Mouse (Mus musculus) lung, postnatal 0 days (tissue): Measurements from ENCODE around the gene Cnga1. TPM values are rescaled to one million over a fixed set of nuclear protein-coding genes. Genes with fewer than 3 reads are reported as not detected.
A peak's percentile ranks its signal among the peaks of the same experiment; 100 is the strongest.
"Not testable (repeated sequence)": the region's sequence is repeated elsewhere in the genome, so short reads cannot be mapped to it uniquely, and the experiment has no call there.

Experiments
- ATAC-seq: fragments of 200-750 bp; cut with Nextera tagmentation; 2 replicates; pipeline ENCODE4 v1.8.0; 2017; ENCODE audit warnings: moderate library complexity
- DNase-seq: peaks from one replicate; pipeline ENCODE4 v3.0.0-alpha.2; 2016; ENCODE audit warnings: low spot score
- H3K27ac ChIP-seq: fragments of 300-500 bp; sonication (generic); 2 replicates; pipeline ENCODE4 v1.5.1; 2014; ENCODE audit warnings: antibody characterized with exemption, mild to moderate bottlenecking, low read length, mixed read lengths
- H3K27me3 ChIP-seq: fragments of 300-500 bp; sonication (generic); replicated peaks from 2 replicates; pipeline ENCODE4 v1.6.1; 2014; ENCODE audit warnings: low read length, mixed read lengths; ENCODE audit not compliant: insufficient read depth
- H3K36me3 ChIP-seq: fragments of 300-500 bp; sonication (generic); 2 replicates; pipeline ENCODE4 v1.6.1; 2014; ENCODE audit warnings: low read length, mixed read lengths; ENCODE audit not compliant: insufficient read depth
- H3K4me1 ChIP-seq: fragments of 300-500 bp; sonication (generic); 2 replicates; pipeline ENCODE4 v1.6.1; 2014; ENCODE audit warnings: antibody characterized with exemption, low read depth, low read length, mixed read lengths; ENCODE audit not compliant: insufficient read depth
- H3K4me2 ChIP-seq: fragments of 300-500 bp; sonication (generic); replicated peaks from 2 replicates; pipeline ENCODE4 v1.6.1; 2014; ENCODE audit warnings: low read depth, mild to moderate bottlenecking, low read length, moderate library complexity, mixed read lengths
- H3K4me3 ChIP-seq: fragments of 300-500 bp; sonication (generic); 2 replicates; pipeline ENCODE4 v1.5.1; 2014; ENCODE audit warnings: low read depth, low read length
- H3K9ac ChIP-seq: fragments of 300-500 bp; sonication (generic); replicated peaks from 2 replicates; pipeline ENCODE4 v1.6.1; 2014; ENCODE audit warnings: low read depth, mild to moderate bottlenecking
- H3K9me3 ChIP-seq: fragments of 300-500 bp; sonication (generic); 2 replicates; pipeline ENCODE4 v1.6.1; 2016; ENCODE audit warnings: low read length, mixed read lengths
- CTCF ChIP-seq: IDR thresholded peaks from 2 replicates; pipeline ENCODE4 v1.5.1; 2016; ENCODE audit warnings: antibody characterized with exemption, mild to moderate bottlenecking
- EP300 ChIP-seq: IDR thresholded peaks from 2 replicates; pipeline ENCODE4 v1.6.1; 2016; ENCODE audit warnings: antibody characterized with exemption, mild to moderate bottlenecking, control low read depth
- WGBS: fragments of 180-500 bp; shearing (Covaris S2); extraction: QIAGEN DNeasy Blood & Tissue Kit; methylation state at CpG from one replicate; pipeline ENCODE4 v1.1.7; 2014; 5-methylcytosine and 5-hydroxymethylcytosine counted together
- polyA plus RNA-seq: library from polyadenylated mRNA; unstranded; fragments of >200 nt; fragmentation: Nextera tagmentation; extraction: Ambion mirVana; gene quantifications from 2 replicates; pipeline ENCODE4 v1.2.1, GENCODE M21; 2015

Cnga1 gene
- polyA plus RNA-seq, 1 experiment from 2014 or later = not detected

DNA sequence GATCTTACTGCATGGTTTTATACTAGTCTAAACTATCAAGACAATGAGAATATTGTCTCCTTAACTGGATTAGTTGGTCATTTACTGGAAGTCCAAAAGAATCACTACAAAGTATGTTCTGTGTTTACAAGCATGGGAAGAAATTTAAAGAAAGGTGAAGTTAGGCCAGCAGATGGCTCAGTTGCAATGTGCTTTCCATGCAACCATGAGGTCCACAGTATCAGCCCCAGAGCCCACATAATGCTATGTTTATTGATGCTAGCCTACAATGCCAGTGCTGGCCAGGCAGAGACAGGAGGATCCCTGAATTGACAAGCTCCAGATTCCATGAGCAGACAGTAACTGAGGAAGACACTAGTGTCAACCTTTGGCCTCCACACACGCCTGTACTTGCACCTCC is 23.1 kb downstream of the Cnga1 start:
- ATAC-seq (no peak), DNase-seq (no peak)
- H3K4me1 ChIP-seq = no peaks in the 10 kb centered on the region
- no peak overlapping the region for H3K9ac ChIP-seq
- TF ChIP-seq CTCF = no peak
- no peak for TF ChIP-seq EP300
- no peak overlapping the region for H3K27ac ChIP-seq
- H3K4me2 ChIP-seq = no peak overlapping the region
- no peaks in the 10 kb centered on the region for H3K9me3 ChIP-seq
- no peaks in the 10 kb centered on the region for H3K27me3 ChIP-seq
- H3K4me3 ChIP-seq = no peak overlapping the region
- 79% methylated on average over 1 of the region's 1 CpGs for WGBS
- H3K36me3 ChIP-seq = no peaks in the 10 kb centered on the region

DNA sequence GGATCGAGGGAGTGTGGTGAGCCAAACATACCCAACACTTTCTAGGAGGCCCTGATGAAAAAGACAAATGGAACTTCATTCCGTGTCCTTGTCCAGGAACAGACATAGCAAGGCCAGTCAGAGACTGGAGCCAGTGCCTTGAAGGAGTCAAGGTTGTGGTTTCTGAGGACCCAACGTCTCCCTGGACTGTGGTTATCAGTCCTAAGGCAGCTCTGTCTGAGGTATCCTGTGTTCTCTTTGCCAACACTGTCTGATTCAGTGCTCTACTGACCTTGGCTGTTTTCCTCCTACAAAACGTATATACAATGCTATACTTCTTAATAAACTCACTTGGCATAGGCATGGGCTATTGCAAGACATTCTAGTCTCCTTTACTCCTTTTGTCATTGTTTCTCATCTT is 26.7 kb downstream of the Cnga1 start:
- no peak overlapping the region for H3K4me3 ChIP-seq
- no peak overlapping the region for H3K27ac ChIP-seq
- H3K27me3 ChIP-seq = no peaks in the 10 kb centered on the region
- no peaks in the 10 kb centered on the region for H3K36me3 ChIP-seq
- no peak overlapping the region for H3K9ac ChIP-seq
- TF ChIP-seq CTCF (no peak), EP300 (no peak)
- ATAC-seq (no peak), DNase-seq (no peak)
- no peak overlapping the region for H3K4me2 ChIP-seq
- no peaks in the 10 kb centered on the region for H3K9me3 ChIP-seq
- 72% methylated on average over 4 of the region's 4 CpGs for WGBS
- H3K4me1 ChIP-seq = no peaks in the 10 kb centered on the region

- 80% methylated on average over 4 of the region's 4 CpGs for WGBS
- H3K27me3 ChIP-seq = no peaks in the 10 kb centered on the region
Measured at GRCm38 (mm10) chr5:72603138-72603537, 40.9 kb downstream of the Cnga1 start.

DNA sequence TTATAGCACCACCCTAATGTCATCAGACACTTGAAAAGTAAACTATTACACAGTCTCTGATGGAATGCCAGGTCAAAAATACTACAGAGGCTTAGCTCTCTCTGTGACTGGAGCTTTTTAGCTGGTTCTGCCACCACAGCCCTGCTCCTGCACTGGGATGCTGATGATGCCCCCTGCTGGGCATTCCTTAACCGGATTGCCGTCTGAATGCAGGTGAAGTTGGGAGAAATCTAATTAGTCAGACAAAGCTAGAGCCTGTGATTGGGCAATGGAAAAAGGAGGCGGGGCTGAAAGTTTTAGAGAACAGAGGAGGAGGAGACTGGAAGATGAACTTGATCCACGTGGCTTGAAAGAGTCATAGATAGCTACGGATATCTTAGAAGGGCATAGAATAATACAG is 43.1 kb downstream of the Cnga1 start:
- 12% methylated on average over 5 of the region's 5 CpGs for WGBS
- peak; percentile 68 for TF ChIP-seq CTCF
- TF ChIP-seq EP300 = no peak

More at GRCm38 (mm10) chr5:72603138-72603537, 40.9 kb downstream of the Cnga1 start:
- Histone ChIP-seq H3K36me3 (no peaks in the 10 kb centered on the region), H3K27ac (no peak overlapping the region), H3K4me1 (no peaks in the 10 kb centered on the region), H3K4me2 (no peak overlapping the region), H3K4me3 (no peak overlapping the region), H3K9ac (no peak overlapping the region), H3K9me3 (no peaks in the 10 kb centered on the region)
- no peak for ATAC-seq
- TF ChIP-seq CTCF (no peak), EP300 (no peak)
- no peak for DNase-seq

DNA sequence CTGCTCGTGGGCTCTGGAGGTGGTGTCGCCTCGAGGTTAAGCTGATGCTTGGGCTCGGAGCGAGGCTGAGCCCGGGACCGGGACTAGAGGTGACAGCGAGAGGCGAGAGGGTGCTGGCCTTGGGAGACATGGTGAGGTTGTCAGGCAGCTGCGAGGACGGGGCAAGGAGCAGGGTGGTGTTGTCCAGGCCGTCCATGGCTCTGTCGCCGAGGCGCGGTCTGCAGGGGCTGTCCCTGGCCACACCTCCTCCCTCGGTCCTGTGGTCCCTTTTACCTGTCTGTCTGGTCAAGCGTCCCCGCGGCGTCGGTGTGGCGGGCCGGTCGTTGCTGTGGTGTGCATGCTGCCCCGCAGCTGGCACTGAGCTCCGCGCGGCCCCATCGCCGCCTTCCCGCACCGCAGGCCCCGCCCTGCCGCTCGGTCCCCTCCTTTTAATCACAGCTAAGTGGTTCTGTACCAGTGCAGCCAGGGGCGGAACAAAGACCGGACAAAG is 56.8 kb downstream of the Cnga1 start, which contains the start of gene Gm5868:
Gene Gm5868, minus strand, starts transcription at position 360 of the 490 bp plus-strand sequence.
- H3K4me1 ChIP-seq = no peaks in the 10 kb centered on the region
- TF ChIP-seq EP300 (no peak), CTCF (no peak)
- no peak within 1 kb of the TSS for H3K9ac ChIP-seq
- H3K9me3 ChIP-seq = no peaks in the 10 kb centered on the region
- peak within 1 kb of the TSS; percentile 59 for H3K4me2 ChIP-seq
- no peak within 1 kb of the TSS for H3K27ac ChIP-seq
- H3K36me3 ChIP-seq = no peaks in the 10 kb centered on the region
- H3K27me3 ChIP-seq = no peaks in the 10 kb centered on the region
- WGBS = 3% methylated on average over 23 of the region's 38 CpGs
- DNase-seq (peak; percentile 22), ATAC-seq (peak; percentile 57; the same call in 1 of the 2 replicates)
- peak within 1 kb of the TSS; percentile 31 for H3K4me3 ChIP-seq

More for the DNA sequence above, 43.1 kb downstream of the Cnga1 start:
- DNase-seq (peak; percentile 63), ATAC-seq (peak; percentile 44)
- no peak overlapping the region for H3K4me3 ChIP-seq
- no peaks in the 10 kb centered on the region for H3K27me3 ChIP-seq
- no peaks in the 10 kb centered on the region for H3K36me3 ChIP-seq
- H3K9ac ChIP-seq = no peak overlapping the region
- no peaks in the 10 kb centered on the region for H3K4me1 ChIP-seq
- no peak overlapping the region for H3K27ac ChIP-seq
- no peaks in the 10 kb centered on the region for H3K9me3 ChIP-seq
- H3K4me2 ChIP-seq = no peak overlapping the region

- not testable (repeated sequence) for H3K27ac ChIP-seq, DNase-seq, H3K27me3 ChIP-seq, H3K4me1 ChIP-seq, H3K9ac ChIP-seq, H3K36me3 ChIP-seq, H3K9me3 ChIP-seq
- Histone ChIP-seq H3K4me2 (peak overlapping the region; percentile 59), H3K4me3 (peak overlapping the region; percentile 31)
- ATAC-seq = 0 out of 2 replicates have a peak, but pooled peaks have one; percentile 12
- 44% methylated on average over 25 of the region's 25 CpGs for WGBS
Measured at GRCm38 (mm10) chr5:72586667-72587191, 57.3 kb downstream of the Cnga1 start.

- 55% methylated on average over 7 of the region's 7 CpGs for WGBS
- not testable (repeated sequence) for DNase-seq, H3K4me3 ChIP-seq, H3K27me3 ChIP-seq, H3K9ac ChIP-seq, H3K27ac ChIP-seq, H3K36me3 ChIP-seq, ATAC-seq, H3K9me3 ChIP-seq, H3K4me2 ChIP-seq, H3K4me1 ChIP-seq
- peak; percentile 51 for TF ChIP-seq CTCF
Measured at GRCm38 (mm10) chr5:72586122-72586521, 58.0 kb downstream of the Cnga1 start.

DNA sequence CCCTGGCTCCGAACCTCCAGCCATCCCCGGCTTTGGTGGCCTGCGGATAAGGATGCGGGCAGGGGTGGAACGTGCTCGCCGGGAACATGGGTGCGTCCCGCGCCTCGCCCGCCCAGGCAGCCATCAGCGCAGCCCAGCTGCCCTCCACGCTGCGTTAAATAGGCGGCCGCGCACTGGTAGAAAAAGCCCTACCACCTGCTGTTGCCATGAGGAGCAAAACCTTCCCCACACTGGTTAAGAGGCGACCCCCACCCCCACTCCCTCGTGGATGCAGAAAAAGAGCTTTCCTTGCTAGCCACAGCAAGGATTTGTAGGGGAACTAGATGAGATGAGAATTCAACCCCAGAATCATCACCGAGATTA is 63.1 kb downstream of the Cnga1 start, which contains the start of gene Zar1:
Gene Zar1, minus strand, starts transcription at position 285 of the 363 bp plus-strand sequence.
- WGBS = 8% methylated on average over 14 of the region's 21 CpGs
- peak within 1 kb of the TSS; percentile 28 for H3K4me3 ChIP-seq
- not testable (repeated sequence) for H3K9ac ChIP-seq

DNA sequence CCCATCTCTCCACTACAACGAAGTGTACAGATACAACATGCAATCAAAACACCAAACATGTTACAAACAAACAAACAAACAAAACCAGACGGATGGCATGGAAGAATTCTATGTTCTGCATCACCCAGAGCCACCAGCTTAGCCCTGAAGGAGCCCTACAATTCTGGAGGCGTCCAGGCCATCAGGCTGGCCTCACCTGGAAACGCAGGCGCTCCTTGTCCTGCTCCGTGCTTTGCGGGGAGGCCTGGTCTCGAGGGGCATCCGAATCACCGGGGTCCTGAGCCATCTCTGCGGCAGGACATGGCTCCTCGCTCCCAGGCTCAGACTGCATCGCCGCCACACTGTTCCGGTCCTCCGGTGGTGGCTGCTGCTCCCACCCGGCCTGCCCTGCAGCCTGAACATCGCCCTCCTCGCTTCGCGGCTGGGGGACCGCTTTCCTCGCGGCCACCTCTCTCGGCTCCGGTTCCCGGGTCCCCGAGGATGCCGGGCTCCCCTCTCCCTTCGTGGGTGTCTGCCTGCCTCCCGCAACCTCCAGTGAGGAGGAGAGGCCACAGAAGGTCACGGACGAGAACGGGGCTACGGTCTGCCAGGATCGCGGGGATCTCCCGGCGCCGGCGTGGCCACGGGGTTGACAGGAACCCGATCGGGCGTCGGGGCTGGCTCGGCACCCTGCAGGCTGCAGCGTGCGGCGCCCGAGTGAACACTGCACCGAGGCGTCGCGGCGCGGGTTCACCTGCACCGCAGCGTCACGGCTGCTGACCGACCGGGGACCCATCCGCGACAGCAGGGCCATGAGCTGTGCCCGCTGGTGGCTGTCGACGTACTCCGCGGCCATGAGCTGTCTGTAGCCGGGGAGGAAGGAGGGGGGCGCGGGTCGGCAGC is 63.7 kb downstream of the Cnga1 start:
- H3K4me1 ChIP-seq, H3K9me3 ChIP-seq, H3K36me3 ChIP-seq, H3K27ac ChIP-seq, H3K9ac ChIP-seq, DNase-seq, H3K27me3 ChIP-seq: not testable (repeated sequence)
- peak; percentile 55 for ATAC-seq
- H3K4me2 ChIP-seq = peak overlapping the region; percentile 64
- WGBS = 4% methylated on average over 51 of the region's 73 CpGs
- peak overlapping the region; percentile 28 for H3K4me3 ChIP-seq

More for the DNA sequence above, 63.1 kb downstream of the Cnga1 start, which contains the start of gene Zar1:
- H3K36me3 ChIP-seq, DNase-seq, H3K4me1 ChIP-seq, H3K27ac ChIP-seq, H3K9me3 ChIP-seq, H3K27me3 ChIP-seq, ATAC-seq: not testable (repeated sequence)
- peak within 1 kb of the TSS; percentile 64 for H3K4me2 ChIP-seq
